Mouse (Mus musculus) liver, embryonic 11.5 days (tissue): ENCODE data around the gene Chfr. TPM values are rescaled to one million over a fixed set of nuclear protein-coding genes. Genes with fewer than 3 reads are reported as not detected.

Experiments used
- ATAC-seq: fragments of 200-750 bp; cut with Nextera tagmentation; replicated peaks from 2 replicates; pipeline ENCODE4 v1.8.0; 2017; ENCODE audit warnings: moderate number of reproducible peaks, mild to moderate bottlenecking, moderate TSS enrichment, moderate library complexity; ENCODE audit not compliant: low FRiP score
- DNase-seq: peaks from one replicate; pipeline ENCODE4 v3.0.0-alpha.2; 2017; ENCODE audit warnings: low spot score
- H3K27ac ChIP-seq: fragments of 300-500 bp; sonication (generic); 2 replicates; pipeline ENCODE4 v1.5.1; 2014; ENCODE audit warnings: mild to moderate bottlenecking, low read depth, low read length, control low read depth
- H3K27me3 ChIP-seq: fragments of 300-500 bp; sonication (generic); replicated peaks from 2 replicates; pipeline ENCODE4 v1.6.1; 2014; ENCODE audit warnings: low read length, mixed read lengths; ENCODE audit not compliant: control insufficient read depth, insufficient read depth
- H3K36me3 ChIP-seq: fragments of 300-500 bp; sonication (generic); 2 replicates; pipeline ENCODE4 v1.6.1; 2014; ENCODE audit warnings: mild to moderate bottlenecking, low read length, moderate library complexity, mixed read lengths; ENCODE audit not compliant: control insufficient read depth, insufficient read depth
- H3K4me1 ChIP-seq: fragments of 300-500 bp; sonication (generic); replicated peaks from 2 replicates; pipeline ENCODE4 v1.6.1; 2014; ENCODE audit warnings: low read length, mixed read lengths; ENCODE audit not compliant: control insufficient read depth, insufficient read depth
- H3K4me2 ChIP-seq: fragments of 300-500 bp; sonication (generic); 2 replicates; pipeline ENCODE4 v1.6.1; 2014; ENCODE audit warnings: mild to moderate bottlenecking, control low read depth, moderate library complexity
- H3K4me3 ChIP-seq: fragments of 300-500 bp; sonication (generic); 2 replicates; pipeline ENCODE4 v1.5.1; 2014; ENCODE audit warnings: low read depth, low read length, control low read depth
- H3K9ac ChIP-seq: fragments of 300-500 bp; sonication (generic); 2 replicates; pipeline ENCODE4 v1.6.1; 2014; ENCODE audit warnings: low read depth, low read length, control low read depth
- H3K9me3 ChIP-seq: fragments of 300-500 bp; sonication (generic); 2 replicates; pipeline ENCODE4 v1.6.1; 2016; ENCODE audit warnings: low read length, inconsistent platforms, mixed read lengths; ENCODE audit not compliant: control insufficient read depth
- WGBS: fragments of 180-500 bp; shearing (Covaris S2); extraction: QIAGEN DNeasy Blood & Tissue Kit; methylation state at CpG from one replicate; pipeline ENCODE4 v1.1.7; 2014; 5-methylcytosine and 5-hydroxymethylcytosine counted together
- polyA plus RNA-seq: library from polyadenylated mRNA; unstranded; fragments of >200 nt; fragmentation: Nextera tagmentation; extraction: Ambion mirVana; gene quantifications from 2 replicates; pipeline ENCODE4 v1.2.1, GENCODE M21; 2014

Gene Chfr
- polyA plus RNA-seq, 1 experiment from 2014 or later = 38.9 TPM

DNA sequence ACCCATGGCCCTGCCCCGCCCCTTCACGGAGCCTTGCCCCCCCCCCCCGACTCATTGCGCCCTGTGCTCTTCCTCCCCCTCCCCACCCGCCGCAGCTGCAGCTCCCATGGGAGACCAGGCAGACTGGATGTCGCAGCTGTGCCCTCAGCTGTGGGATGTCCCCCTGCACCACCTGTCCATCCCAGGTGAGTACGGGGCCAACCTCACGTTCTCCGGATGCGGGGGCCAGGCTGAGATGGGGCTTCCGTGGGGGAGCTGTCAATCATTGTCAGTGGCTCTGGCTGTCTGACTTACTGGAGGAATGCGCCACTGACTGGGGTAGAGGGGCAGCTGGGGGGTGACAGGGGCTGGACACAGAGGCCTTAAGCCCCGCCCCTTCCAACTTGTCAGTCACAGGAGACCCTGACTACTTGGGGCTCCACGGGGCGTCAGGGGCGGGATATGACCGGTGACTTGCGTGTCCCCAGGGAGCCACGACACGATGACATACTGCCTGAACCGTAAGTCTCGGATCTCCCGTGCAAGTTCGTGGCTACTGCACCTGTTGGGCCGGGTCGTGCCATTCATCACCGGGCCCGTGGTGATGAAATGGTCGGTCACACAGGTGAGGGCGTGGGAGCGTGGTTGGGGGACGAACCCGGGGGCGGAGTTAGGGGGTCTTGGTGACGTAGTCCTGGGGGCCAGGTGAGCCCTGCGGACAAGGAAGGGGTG is 34.6 kb upstream of the Chfr start:
- no peaks in the 10 kb centered on the region for H3K9me3 ChIP-seq
- H3K4me1 ChIP-seq = peaks cover 19% of the 10 kb centered on the region
- WGBS = 3% methylated on average over 36 of the region's 37 CpGs
- peaks cover 7% of the 10 kb centered on the region; the same call in 1 of the 2 replicates for H3K27me3 ChIP-seq
- ATAC-seq = peak; percentile 12; the same call in 1 of the 2 replicates
- DNase-seq = peak; percentile 49
- peak overlapping the region; percentile 72 for H3K4me2 ChIP-seq
- H3K36me3 ChIP-seq = peaks cover 32% of the 10 kb centered on the region
- no peak overlapping the region for H3K27ac ChIP-seq
- H3K9ac ChIP-seq = no peak overlapping the region
- peak overlapping the region; percentile 41 for H3K4me3 ChIP-seq

DNA sequence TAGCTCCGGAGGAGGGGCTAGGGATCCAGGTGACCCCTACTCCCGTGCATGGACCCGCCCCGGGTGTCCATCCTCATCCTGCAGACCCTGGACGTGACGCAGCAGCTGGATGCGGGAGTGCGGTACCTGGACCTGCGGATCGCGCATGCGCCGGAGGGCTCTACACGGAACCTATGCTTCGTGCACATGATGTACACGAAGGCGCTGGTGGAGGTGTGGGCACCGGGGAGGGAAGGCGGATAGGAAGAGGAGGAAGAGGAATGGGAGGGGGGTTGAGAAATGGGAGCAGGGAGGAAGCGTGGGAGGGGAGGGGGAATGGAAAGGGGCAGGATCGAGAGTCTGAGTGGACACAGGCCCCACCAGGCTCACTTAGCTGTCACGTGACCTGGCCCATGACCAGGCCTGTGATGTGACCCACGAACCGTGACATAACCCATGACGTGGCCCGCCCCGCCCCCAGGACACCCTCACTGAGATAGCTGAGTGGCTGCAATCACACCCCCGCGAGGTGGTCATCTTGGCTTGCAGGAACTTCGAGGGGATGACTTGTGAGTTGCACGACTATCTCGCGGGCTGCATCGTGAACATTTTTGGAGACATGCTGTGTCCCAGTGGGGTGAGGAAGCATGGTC is 33.8 kb upstream of the Chfr start:
- DNase-seq (peak; percentile 54), ATAC-seq (no peak; the same call in 1 of the 2 replicates)
- H3K9ac ChIP-seq = no peak overlapping the region
- peaks cover 26% of the 10 kb centered on the region for H3K4me1 ChIP-seq
- H3K36me3 ChIP-seq = peaks cover 36% of the 10 kb centered on the region
- H3K4me2 ChIP-seq = peak overlapping the region; percentile 72
- peak overlapping the region; percentile 41 for H3K4me3 ChIP-seq
- no peak overlapping the region for H3K27ac ChIP-seq
- 12% methylated on average over 34 of the region's 34 CpGs for WGBS
- H3K9me3 ChIP-seq = no peaks in the 10 kb centered on the region
- H3K27me3 ChIP-seq = peaks cover 7% of the 10 kb centered on the region; the same call in 1 of the 2 replicates

DNA sequence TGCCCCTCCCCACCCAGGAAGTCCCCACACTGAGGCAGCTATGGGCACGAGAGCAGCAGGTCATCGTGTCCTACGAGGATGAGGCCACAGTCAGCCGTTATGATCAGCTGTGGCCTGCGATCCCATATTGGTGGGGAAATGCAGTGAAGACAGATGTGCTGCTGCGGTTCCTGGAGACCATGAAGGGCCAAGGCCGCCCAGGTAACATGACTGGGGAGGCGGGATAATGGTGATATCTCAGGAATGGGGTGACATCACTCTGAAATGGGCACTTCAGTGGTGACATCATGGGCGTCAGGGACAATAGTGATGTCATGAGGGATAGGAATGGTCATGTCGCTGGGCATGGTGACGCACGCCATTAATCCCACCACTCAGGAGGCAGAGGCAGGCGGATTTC is 33.2 kb upstream of the Chfr start:
- peaks cover 27% of the 10 kb centered on the region for H3K4me1 ChIP-seq
- no peak overlapping the region for H3K4me3 ChIP-seq
- no peak overlapping the region for H3K27ac ChIP-seq
- H3K36me3 ChIP-seq = peaks cover 36% of the 10 kb centered on the region
- ATAC-seq (no peak), DNase-seq (no peak)
- WGBS = 84% methylated on average over 13 of the region's 13 CpGs
- H3K9ac ChIP-seq = no peak overlapping the region
- peak overlapping the region; percentile 72 for H3K4me2 ChIP-seq
- H3K27me3 ChIP-seq = peaks cover 7% of the 10 kb centered on the region; the same call in 1 of the 2 replicates
- H3K9me3 ChIP-seq = no peaks in the 10 kb centered on the region

DNA sequence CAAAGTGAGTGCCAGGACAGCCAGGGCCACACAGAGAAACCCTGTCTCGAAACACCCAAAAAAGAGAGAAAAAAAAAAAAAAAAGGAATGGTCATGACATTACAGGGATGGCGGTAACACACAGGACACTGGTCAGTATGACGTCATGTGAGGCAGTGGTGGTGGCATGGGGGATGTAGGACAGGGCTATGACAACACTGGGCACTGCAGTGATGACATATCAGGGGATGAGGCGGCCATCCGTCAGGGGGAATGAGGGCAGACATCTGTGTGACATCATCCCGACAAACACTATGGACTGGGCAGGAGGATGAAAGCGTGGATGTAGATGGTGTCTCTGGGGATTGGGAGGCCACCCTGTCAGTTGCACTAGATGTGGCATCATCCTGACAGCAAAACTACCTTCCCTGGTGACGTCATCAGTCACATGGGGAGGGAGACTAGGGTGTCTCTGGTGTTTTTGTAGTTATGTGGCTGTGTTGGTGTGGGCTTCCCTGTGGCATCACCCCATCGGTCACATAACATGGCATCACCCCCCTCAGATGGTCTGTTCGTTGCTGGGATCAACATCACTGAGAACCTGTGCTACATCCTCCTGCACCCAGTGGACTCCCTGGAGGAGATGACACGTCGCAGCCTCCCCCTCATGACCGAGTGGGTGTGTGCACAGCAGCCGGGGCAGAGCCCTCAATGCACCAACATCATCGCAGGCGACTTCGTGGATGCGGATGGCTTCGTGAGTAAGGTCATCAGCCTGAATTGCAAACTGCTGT is 32.6 kb upstream of the Chfr start:
- H3K4me3 ChIP-seq = no peak overlapping the region
- no peak overlapping the region for H3K27ac ChIP-seq
- H3K4me1 ChIP-seq = peaks cover 27% of the 10 kb centered on the region
- peaks cover 36% of the 10 kb centered on the region for H3K36me3 ChIP-seq
- no peak for DNase-seq
- ATAC-seq = no peak
- peaks cover 7% of the 10 kb centered on the region; the same call in 1 of the 2 replicates for H3K27me3 ChIP-seq
- no peak overlapping the region for H3K9ac ChIP-seq
- no peak overlapping the region for H3K4me2 ChIP-seq
- no peaks in the 10 kb centered on the region for H3K9me3 ChIP-seq
- WGBS = 92% methylated on average over 19 of the region's 19 CpGs

DNA sequence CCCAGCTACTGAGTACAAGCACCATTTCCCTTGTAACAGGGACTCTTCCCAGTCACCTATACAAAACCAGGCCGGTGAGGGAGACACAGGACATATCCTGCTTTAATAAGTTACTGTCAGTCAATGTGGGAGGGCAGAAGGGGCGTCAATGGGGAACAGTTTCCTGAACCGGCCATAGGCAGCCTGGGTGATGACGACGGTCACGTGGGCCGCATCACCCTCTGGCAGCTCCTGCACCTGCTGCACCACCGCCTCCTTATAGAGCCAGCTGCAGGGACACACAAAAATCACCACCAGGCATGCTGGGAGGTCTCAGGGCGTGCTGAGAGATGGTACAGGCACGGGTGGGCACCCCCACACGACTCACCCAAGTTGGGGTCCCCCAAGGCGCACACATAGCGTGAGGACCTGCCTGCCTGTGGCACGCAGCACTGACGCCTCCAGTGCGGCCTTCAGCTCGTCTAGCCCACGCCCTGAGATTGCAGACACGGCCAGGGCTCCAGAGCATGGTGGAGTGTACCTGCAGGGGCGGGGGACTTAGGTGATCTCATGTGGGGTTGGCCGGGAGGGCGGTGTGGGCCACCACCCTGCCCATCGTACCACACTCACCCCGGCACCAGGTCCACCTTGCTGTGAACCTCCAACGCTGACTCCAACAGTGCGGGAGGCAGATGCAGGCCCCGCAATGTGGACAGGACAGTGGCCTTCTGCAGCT is 31.6 kb upstream of the Chfr start:
- DNase-seq = no peak
- no peaks in the 10 kb centered on the region for H3K9me3 ChIP-seq
- no peak overlapping the region for H3K4me2 ChIP-seq
- H3K27ac ChIP-seq = no peak overlapping the region
- peaks cover 7% of the 10 kb centered on the region; the same call in 1 of the 2 replicates for H3K27me3 ChIP-seq
- H3K9ac ChIP-seq = no peak overlapping the region
- 92% methylated on average over 27 of the region's 27 CpGs for WGBS
- no peak overlapping the region for H3K4me3 ChIP-seq
- H3K4me1 ChIP-seq = peaks cover 32% of the 10 kb centered on the region
- peaks cover 36% of the 10 kb centered on the region for H3K36me3 ChIP-seq
- ATAC-seq = no peak

DNA sequence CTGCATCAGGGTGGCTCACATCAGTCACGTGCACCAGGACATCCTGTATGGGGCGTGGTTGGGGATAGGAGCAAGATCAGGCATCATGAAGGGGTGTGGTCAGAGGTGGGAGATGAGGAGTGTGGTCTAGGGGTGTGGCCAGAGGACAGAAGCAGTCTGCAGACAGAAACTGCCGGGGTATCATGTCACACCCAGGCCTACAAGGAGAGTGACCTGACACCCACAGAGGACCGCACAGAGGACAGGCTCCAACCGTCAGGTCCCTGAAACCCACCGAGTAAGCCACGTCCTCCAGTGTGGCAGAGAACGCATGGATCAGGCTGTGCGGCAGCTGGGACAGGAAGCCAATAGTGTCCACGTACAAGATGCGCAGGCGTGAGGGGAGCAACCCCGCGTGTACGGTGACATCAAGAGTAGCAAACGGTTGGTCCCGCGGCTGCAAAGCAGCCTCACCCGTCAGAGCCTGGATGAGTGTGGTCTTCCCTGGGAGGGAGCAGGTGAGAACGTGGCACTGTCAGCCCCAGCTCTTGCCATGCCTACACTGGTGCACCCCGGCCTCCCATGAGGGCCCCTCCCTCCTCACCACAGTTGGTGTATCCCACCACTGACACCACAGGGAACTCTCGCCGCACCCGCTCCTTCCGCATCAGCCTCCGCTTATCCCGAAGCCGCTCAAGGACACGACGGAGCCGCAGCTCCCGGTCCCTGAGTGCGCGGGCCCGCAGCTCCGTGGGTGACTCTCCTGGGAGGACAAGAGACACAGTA is 30.8 kb upstream of the Chfr start:
- Histone ChIP-seq H3K9ac (no peak overlapping the region), H3K27ac (no peak overlapping the region), H3K4me3 (no peak overlapping the region), H3K9me3 (no peaks in the 10 kb centered on the region), H3K36me3 (peaks cover 36% of the 10 kb centered on the region), H3K27me3 (peaks cover 7% of the 10 kb centered on the region; the same call in 1 of the 2 replicates), H3K4me1 (peaks cover 32% of the 10 kb centered on the region), H3K4me2 (no peak overlapping the region)
- no peak for DNase-seq
- 92% methylated on average over 36 of the region's 36 CpGs for WGBS
- ATAC-seq = no peak

DNA sequence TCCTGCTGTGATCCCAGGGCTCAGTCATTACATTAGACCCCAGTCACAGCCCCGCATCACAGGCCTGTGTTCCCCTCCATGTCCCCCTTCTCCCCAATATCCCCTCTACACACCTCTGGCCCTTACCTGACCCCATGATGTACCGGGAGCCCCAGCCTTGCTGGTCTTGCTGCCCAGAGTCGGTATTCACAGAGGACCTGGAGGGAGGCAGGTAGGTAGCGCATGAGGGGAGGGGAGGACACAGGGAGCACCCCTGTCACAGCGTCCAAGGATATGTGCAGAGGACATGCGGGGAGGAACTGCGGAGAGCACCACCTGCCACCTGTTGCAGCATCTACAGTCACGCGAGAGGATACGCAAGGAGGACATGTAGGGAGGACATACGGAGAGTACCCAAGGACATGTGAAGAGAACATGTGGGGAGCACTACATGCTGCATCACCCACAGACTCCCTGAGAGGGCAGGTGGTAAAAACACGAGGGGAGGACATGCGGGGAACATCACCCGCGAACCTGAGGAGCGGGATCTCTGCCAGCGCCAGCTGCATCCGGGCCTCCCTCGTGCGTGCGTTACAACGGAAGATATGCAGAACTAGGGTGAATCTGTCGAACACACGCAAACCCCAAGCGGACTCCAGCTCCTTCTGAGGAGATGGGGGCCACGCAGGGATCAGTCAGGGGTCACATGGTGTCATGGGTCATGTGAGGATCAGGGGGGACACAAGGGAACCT is 29.3 kb upstream of the Chfr start:
- Histone ChIP-seq H3K9ac (peak overlapping the region; percentile 90; the same call in 1 of the 2 replicates), H3K4me3 (peak overlapping the region; percentile 87), H3K4me1 (peaks cover 22% of the 10 kb centered on the region), H3K27me3 (peaks cover under 1% of the 10 kb centered on the region; the same call in 1 of the 2 replicates), H3K4me2 (peak overlapping the region; percentile 97), H3K27ac (no peak overlapping the region), H3K36me3 (peaks cover 36% of the 10 kb centered on the region), H3K9me3 (no peaks in the 10 kb centered on the region)
- ATAC-seq (no peak), DNase-seq (no peak)
- WGBS = 94% methylated on average over 26 of the region's 26 CpGs
